Mouse (Mus musculus) embryonic facial prominence, embryonic 12.5 days (tissue): Measurements from ENCODE around the gene Gm9821. TPM values are rescaled to one million over a fixed set of nuclear protein-coding genes. Genes with fewer than 3 reads are reported as not detected.

Source experiments
- ATAC-seq: fragments of 200-750 bp; cut with Nextera tagmentation; 2 replicates; pipeline ENCODE4 v1.8.0; 2017; ENCODE audit not compliant: insufficient number of reproducible peaks, insufficient read depth, low FRiP score, low TSS enrichment
- H3K27ac ChIP-seq: fragments of 300-500 bp; sonication (generic); 2 replicates; pipeline ENCODE4 v1.5.1; 2016; ENCODE audit warnings: mild to moderate bottlenecking
- H3K27me3 ChIP-seq: fragments of 300-500 bp; sonication (generic); 2 replicates; pipeline ENCODE4 v1.6.1; 2016; ENCODE audit warnings: mild to moderate bottlenecking, moderate library complexity
- H3K36me3 ChIP-seq: fragments of 300-500 bp; sonication (generic); 2 replicates; pipeline ENCODE4 v1.6.1; 2016; ENCODE audit warnings: mild to moderate bottlenecking
- H3K4me1 ChIP-seq: fragments of 300-500 bp; sonication (generic); 2 replicates; pipeline ENCODE4 v1.6.1; 2016
- H3K4me2 ChIP-seq: fragments of 300-500 bp; sonication (generic); replicated peaks from 2 replicates; pipeline ENCODE4 v1.6.1; 2016; ENCODE audit warnings: mild to moderate bottlenecking, moderate library complexity
- H3K4me3 ChIP-seq: fragments of 300-500 bp; sonication (generic); 2 replicates; pipeline ENCODE4 v1.5.1; 2016; ENCODE audit warnings: mild to moderate bottlenecking
- H3K9ac ChIP-seq: fragments of 300-500 bp; sonication (generic); 2 replicates; pipeline ENCODE4 v1.6.1; 2016; ENCODE audit warnings: mild to moderate bottlenecking, moderate library complexity
- H3K9me3 ChIP-seq: fragments of 300-500 bp; sonication (generic); 2 replicates; pipeline ENCODE4 v1.6.1; 2016; ENCODE audit warnings: mild to moderate bottlenecking, moderate library complexity
- WGBS: fragments of 180-500 bp; shearing (Covaris S2); methylation state at CpG from one replicate; pipeline ENCODE4 v1.1.7; 2016; 5-methylcytosine and 5-hydroxymethylcytosine counted together
- polyA plus RNA-seq: library from polyadenylated mRNA; unstranded; fragments of >200 nt; fragmentation: Nextera tagmentation; extraction: Ambion mirVana; gene quantifications from 2 replicates; pipeline ENCODE4 v1.2.1, GENCODE M21; 2016

Gm9821 gene
- 0.36 and 0.73 TPM in 2 replicates for polyA plus RNA-seq

- Histone ChIP-seq H3K4me1 (peaks cover 45% of the 10 kb centered on the region), H3K9ac (no peak within 1 kb of the TSS), H3K27ac (no peak within 1 kb of the TSS), H3K4me3 (no peak within 1 kb of the TSS), H3K9me3 (no peaks in the 10 kb centered on the region), H3K27me3 (no peaks in the 10 kb centered on the region), H3K36me3 (peaks cover 11% of the 10 kb centered on the region; the same call in 1 of the 2 replicates), H3K4me2 (no peak within 1 kb of the TSS)
- 83% methylated on average over 18 of the region's 18 CpGs for WGBS
- ATAC-seq, result no peak
Measured at GRCm38 (mm10) chr2:91945483-91945882, at the start of gene Gm9821. Gene Gm9821 (plus strand): TSS chr2:91945703.

DNA sequence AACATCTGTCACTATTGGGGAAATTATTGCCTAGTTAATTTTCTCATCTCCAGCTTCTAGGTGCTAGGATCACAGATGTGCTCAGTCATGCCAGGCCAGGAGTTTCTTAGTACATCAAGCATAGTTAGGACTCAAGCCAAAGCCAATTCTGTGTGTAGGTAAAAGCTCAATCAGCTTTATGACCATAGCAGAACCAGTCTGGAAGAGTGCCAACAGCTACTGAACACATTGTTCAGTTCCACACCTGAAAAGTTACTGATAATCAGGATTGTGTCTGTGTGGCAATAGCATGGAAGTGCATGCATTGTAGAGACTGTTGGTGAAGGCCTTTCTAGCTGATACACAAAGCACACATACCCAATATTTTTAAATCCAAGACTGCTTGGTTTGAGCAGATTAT, 47.5 kb upstream of the Gm9821 start:
- peaks cover 24% of the 10 kb centered on the region for H3K36me3 ChIP-seq

GRCm38 (mm10) chr2:91899141-91899540, 46.4 kb upstream of the Gm9821 start:
- Histone ChIP-seq H3K36me3 (peaks cover 23% of the 10 kb centered on the region), H3K4me1 (no peaks in the 10 kb centered on the region), H3K9ac (no peak overlapping the region), H3K27me3 (no peaks in the 10 kb centered on the region), H3K4me3 (no peak overlapping the region), H3K27ac (no peak overlapping the region), H3K9me3 (no peaks in the 10 kb centered on the region), H3K4me2 (no peak overlapping the region)
- 95% methylated on average over 3 of the region's 3 CpGs for WGBS
- no peak for ATAC-seq

More for the DNA sequence above, 47.5 kb upstream of the Gm9821 start:
- H3K4me1 ChIP-seq, result no peaks in the 10 kb centered on the region
- no peak overlapping the region for H3K4me3 ChIP-seq
- no peaks in the 10 kb centered on the region for H3K27me3 ChIP-seq
- H3K4me2 ChIP-seq, result no peak overlapping the region
- no peaks in the 10 kb centered on the region for H3K9me3 ChIP-seq
- ATAC-seq, result no peak
- no peak overlapping the region for H3K27ac ChIP-seq
- H3K9ac ChIP-seq, result no peak overlapping the region

DNA sequence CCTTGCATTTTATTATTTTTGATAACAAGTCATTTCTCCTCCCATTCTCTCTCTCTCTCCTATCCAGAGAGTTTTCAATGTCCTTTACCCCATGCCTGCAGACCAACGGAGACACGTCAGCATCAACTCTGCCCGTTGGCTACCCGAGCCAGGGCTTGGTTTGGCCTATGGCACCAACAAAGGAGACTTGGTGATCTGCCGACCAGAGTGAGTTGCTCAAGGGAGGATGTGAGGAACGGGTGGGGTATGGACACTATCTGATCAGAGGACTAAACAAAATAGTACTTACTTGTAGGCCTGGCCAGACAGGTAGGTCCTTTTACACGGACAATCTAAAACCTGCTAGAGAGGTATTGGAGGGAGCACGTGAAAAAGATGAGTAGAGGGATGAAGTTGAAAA, 45.1 kb upstream of the Gm9821 start:
- WGBS, result 92% methylated on average over 8 of the region's 8 CpGs
- Histone ChIP-seq H3K27ac (no peak overlapping the region), H3K36me3 (peaks cover 19% of the 10 kb centered on the region), H3K27me3 (no peaks in the 10 kb centered on the region), H3K4me3 (no peak overlapping the region), H3K9me3 (no peaks in the 10 kb centered on the region), H3K4me1 (no peaks in the 10 kb centered on the region), H3K4me2 (no peak overlapping the region), H3K9ac (no peak overlapping the region)
- ATAC-seq, result no peak

DNA sequence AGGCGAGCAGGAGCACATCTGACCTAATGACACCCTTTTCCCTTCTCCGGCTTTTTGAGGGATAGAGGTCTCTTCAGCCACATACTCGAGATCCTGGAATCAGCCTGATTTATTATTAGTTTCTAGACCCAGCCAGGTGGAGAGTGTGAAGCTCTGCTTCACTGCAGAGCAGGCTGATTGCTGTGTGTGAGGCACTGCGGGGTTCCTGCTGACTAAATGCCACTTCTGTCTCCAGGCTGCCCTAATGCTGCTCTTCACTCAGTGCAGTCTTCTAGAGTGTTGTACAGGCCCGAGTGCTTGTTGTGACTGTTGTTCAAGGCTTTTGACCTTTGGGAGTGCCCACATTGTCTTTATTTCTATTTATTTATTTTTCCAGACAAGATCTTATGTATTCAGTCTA, 43.2 kb upstream of the Gm9821 start:
- 76% methylated on average over 5 of the region's 5 CpGs for WGBS
- peaks cover 28% of the 10 kb centered on the region for H3K36me3 ChIP-seq

GRCm38 (mm10) chr2:91903171-91903925, 42.2 kb upstream of the Gm9821 start:
- H3K4me1 ChIP-seq, result no peaks in the 10 kb centered on the region
- H3K4me2 ChIP-seq, result no peak overlapping the region
- H3K27me3 ChIP-seq, result no peaks in the 10 kb centered on the region
- WGBS, result 87% methylated on average over 3 of the region's 3 CpGs
- no peak overlapping the region for H3K9ac ChIP-seq
- H3K36me3 ChIP-seq, result peaks cover 23% of the 10 kb centered on the region
- no peak overlapping the region for H3K4me3 ChIP-seq
- ATAC-seq, result no peak
- H3K9me3 ChIP-seq, result no peaks in the 10 kb centered on the region
- H3K27ac ChIP-seq, result no peak overlapping the region

More for the DNA sequence above, 43.2 kb upstream of the Gm9821 start:
- no peaks in the 10 kb centered on the region for H3K9me3 ChIP-seq
- no peak overlapping the region for H3K9ac ChIP-seq
- no peak overlapping the region for H3K4me3 ChIP-seq
- no peak overlapping the region for H3K27ac ChIP-seq
- no peaks in the 10 kb centered on the region for H3K4me1 ChIP-seq
- ATAC-seq, result no peak
- no peaks in the 10 kb centered on the region for H3K27me3 ChIP-seq
- no peak overlapping the region for H3K4me2 ChIP-seq

GRCm38 (mm10) chr2:91904618-91905307, 40.7 kb upstream of the Gm9821 start:
- Histone ChIP-seq H3K27ac (no peak overlapping the region), H3K4me3 (no peak overlapping the region), H3K9ac (no peak overlapping the region), H3K4me1 (no peaks in the 10 kb centered on the region), H3K36me3 (peaks cover 26% of the 10 kb centered on the region), H3K4me2 (no peak overlapping the region), H3K9me3 (no peaks in the 10 kb centered on the region), H3K27me3 (no peaks in the 10 kb centered on the region)
- WGBS, result 81% methylated on average over 5 of the region's 5 CpGs
- no peak for ATAC-seq

GRCm38 (mm10) chr2:91906141-91906540, 39.4 kb upstream of the Gm9821 start:
- Histone ChIP-seq H3K27ac (no peak overlapping the region), H3K36me3 (peaks cover 28% of the 10 kb centered on the region), H3K4me1 (no peaks in the 10 kb centered on the region), H3K27me3 (no peaks in the 10 kb centered on the region), H3K4me3 (no peak overlapping the region), H3K9ac (no peak overlapping the region), H3K9me3 (no peaks in the 10 kb centered on the region), H3K4me2 (no peak overlapping the region)
- WGBS, result 89% methylated on average over 2 of the region's 2 CpGs
- ATAC-seq, result no peak

DNA sequence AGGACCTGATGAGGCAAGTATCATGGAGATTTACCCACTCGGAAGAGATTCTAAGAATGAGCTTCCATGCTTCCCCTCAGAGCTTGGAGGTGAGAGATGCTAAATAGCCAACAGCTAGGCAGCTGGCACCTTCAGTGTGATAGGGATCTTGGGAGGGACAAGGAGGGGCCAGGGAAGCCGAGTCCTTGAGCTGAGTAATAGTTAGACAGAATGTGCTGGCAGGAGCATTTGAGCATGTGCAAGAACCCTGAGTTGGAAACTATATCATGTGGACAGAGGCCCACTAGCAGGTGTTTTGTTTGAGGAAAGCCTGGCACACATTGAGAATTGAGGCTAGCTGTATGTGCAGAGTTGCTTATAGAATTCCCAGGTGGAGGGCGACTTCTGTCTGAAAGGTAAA, 32.9 kb upstream of the Gm9821 start:
- H3K9ac ChIP-seq, result no peak overlapping the region
- H3K4me3 ChIP-seq, result no peak overlapping the region
- no peak overlapping the region for H3K4me2 ChIP-seq
- H3K27ac ChIP-seq, result no peak overlapping the region
- 83% methylated on average over 3 of the region's 3 CpGs for WGBS
- no peaks in the 10 kb centered on the region for H3K4me1 ChIP-seq
- no peaks in the 10 kb centered on the region for H3K27me3 ChIP-seq
- peaks cover 65% of the 10 kb centered on the region for H3K36me3 ChIP-seq
- ATAC-seq, result no peak
- no peaks in the 10 kb centered on the region for H3K9me3 ChIP-seq

GRCm38 (mm10) chr2:91913328-91914110, 32.0 kb upstream of the Gm9821 start:
- H3K4me2 ChIP-seq, result no peak overlapping the region
- no peak overlapping the region for H3K27ac ChIP-seq
- H3K9me3 ChIP-seq, result no peaks in the 10 kb centered on the region
- no peak overlapping the region for H3K9ac ChIP-seq
- H3K4me3 ChIP-seq, result no peak overlapping the region
- no peak for ATAC-seq
- WGBS, result 87% methylated on average over 7 of the region's 7 CpGs
- no peaks in the 10 kb centered on the region for H3K27me3 ChIP-seq
- H3K36me3 ChIP-seq, result peaks cover 74% of the 10 kb centered on the region
- H3K4me1 ChIP-seq, result no peaks in the 10 kb centered on the region

- peaks cover 61% of the 10 kb centered on the region for H3K36me3 ChIP-seq
- no peak overlapping the region for H3K27ac ChIP-seq
- H3K4me1 ChIP-seq, result peaks cover 5% of the 10 kb centered on the region; the same call in 1 of the 2 replicates
- H3K9ac ChIP-seq, result no peak overlapping the region
- no peak overlapping the region for H3K4me3 ChIP-seq
- no peak for ATAC-seq
- no peaks in the 10 kb centered on the region for H3K9me3 ChIP-seq
- H3K4me2 ChIP-seq, result no peak overlapping the region
- peaks cover 15% of the 10 kb centered on the region for H3K27me3 ChIP-seq
- 92% methylated on average over 7 of the region's 7 CpGs for WGBS
Measured at GRCm38 (mm10) chr2:91916346-91916977, 29.0 kb upstream of the Gm9821 start.
